Mouse (Mus musculus): ENCODE data around the gene Eda2r. TPM values are rescaled to one million over a fixed set of nuclear protein-coding genes. Genes with fewer than 3 reads are reported as not detected.

The Eda2r gene
- not detected in 2 replicates for polyA plus RNA-seq (2012; ENCODE audit: low replicate concordance)

DNA sequence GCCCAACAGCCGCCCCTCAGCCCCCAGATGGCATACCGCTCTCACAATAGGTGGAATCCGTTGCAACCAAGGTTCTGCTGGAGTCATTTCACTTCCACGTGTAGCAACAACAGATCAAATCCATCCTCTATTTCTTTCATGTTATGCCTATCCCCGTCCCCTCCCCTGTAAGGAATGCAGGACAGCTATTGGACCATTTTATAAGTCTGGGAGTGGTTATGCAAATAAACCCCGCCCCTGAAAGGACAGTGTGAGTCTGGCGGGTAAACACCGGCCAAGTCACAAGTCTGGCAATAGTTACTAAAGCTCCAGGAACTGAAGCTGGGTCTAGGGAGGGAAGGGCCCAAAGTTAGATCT lies at the start of gene Eda2r:
Eda2r (minus strand) TSS at position 152 of the 357 bp plus-strand sequence.

